Comparison of ENCODE assay signal across 13 mouse cellular contexts in genomic region chr13:83741591-83742021, GRCm38 (mm10).
A peak's percentile ranks its signal among the peaks of the same experiment; 100 is the strongest.
DNase-seq lines count a peak whose midpoint lies in the region; ATAC-seq and TF ChIP-seq lines count a peak whose summit lies in the region.
"Had no signal": no experiment of that assay in that cellular context is flagged by ENCODE, and none has a peak within 500 bp of the region (broad histone marks: within the 10 kb centered on the region; RNA-seq: fewer than 3 reads in every experiment).

No protein-coding gene starts in this region.

- peaks cover 3% of the 10 kb centered on the region; the same call in 1 of the 2 replicates for H3K4me1 ChIP-seq in cortical plate, adult 2 months (ENCODE audit: control insufficient read depth, insufficient read depth, low read length)
- peaks cover 24% of the 10 kb centered on the region for H3K4me1 ChIP-seq in forebrain, embryonic 16.5 days (replicated peaks; ENCODE audit: control insufficient read depth, insufficient read depth, low read length)
- H3K4me1 ChIP-seq in midbrain, embryonic 15.5 days = peaks cover 26% of the 10 kb centered on the region
- H3K4me1 ChIP-seq: embryonic facial prominence, embryonic 12.5 days had no signal

- H3K4me3 ChIP-seq in cortical plate, adult 2 months (ENCODE audit: insufficient read depth, low read length) = peak overlapping the region; percentile 17; the same call in 1 of the 2 replicates
- peak overlapping the region; percentile 42 for H3K4me3 ChIP-seq in forebrain, embryonic 16.5 days (replicated peaks; ENCODE audit: low read length)
- H3K4me3 ChIP-seq in midbrain, embryonic 15.5 days = peak overlapping the region; percentile 47
- H3K4me3 ChIP-seq: embryonic facial prominence, embryonic 12.5 days; limb, embryonic 12.5 days had no signal

- peak; percentile 8 to 32 for DNase-seq in cerebellum, adult 18-20 months
- DNase-seq in cerebellum, adult 8-10 months = no peak
- DNase-seq in ovary, adult 18-20 months (ENCODE audit: low spot score) = no peak
- DNase-seq in yolk sac, embryonic 10.5 days (ENCODE audit: low spot score) = no peak
- DNase-seq in adrenal gland, postnatal 25 days = no peak
- DNase-seq: adrenal gland, adult 8-10 months; kidney, postnatal 25 days had no signal

- 3% methylated on average over 7 of the region's 7 CpGs for whole genome bisulfite sequencing in forebrain, embryonic 16.5 days
- WGBS in midbrain, embryonic 15.5 days = 12% methylated on average over 7 of the region's 7 CpGs

- ATAC-seq in forebrain, embryonic 16.5 days = peak; percentile 6; the same call in 1 of the 2 replicates
- ATAC-seq in midbrain, embryonic 15.5 days (replicated peaks) = no peak
- ATAC-seq: lung, postnatal 0 days had no signal

- TF ChIP-seq POLR2A in cortical plate, adult 2 months (IDR thresholded peaks at IDR 0.05; ENCODE audit: extremely low read depth, insufficient read depth, low read length) = no peak

- H3K4me2 ChIP-seq in forebrain, embryonic 16.5 days (ENCODE audit: low read length) = peak overlapping the region; percentile 66
- H3K4me2 ChIP-seq in midbrain, embryonic 15.5 days = peak overlapping the region; percentile 64
- H3K4me2 ChIP-seq: embryonic facial prominence, embryonic 12.5 days; limb, embryonic 12.5 days had no signal

- H3K27me3 ChIP-seq in forebrain, embryonic 16.5 days (replicated peaks; ENCODE audit: control insufficient read depth, insufficient read depth, low read length) = no peaks in the 10 kb centered on the region
- H3K27me3 ChIP-seq in midbrain, embryonic 15.5 days (replicated peaks) = no peaks in the 10 kb centered on the region

- H3K36me3 ChIP-seq in forebrain, embryonic 16.5 days (ENCODE audit: control insufficient read depth, insufficient read depth) = 0 out of 2 replicates have a peak, but pooled peaks cover 11% of the 10 kb centered on the region
- H3K36me3 ChIP-seq in midbrain, embryonic 15.5 days (replicated peaks) = no peaks in the 10 kb centered on the region
- H3K36me3 ChIP-seq: embryonic facial prominence, embryonic 12.5 days; limb, embryonic 12.5 days had no signal

- H3K9me3 ChIP-seq in forebrain, embryonic 16.5 days (ENCODE audit: control insufficient read depth, low read length) = no peaks in the 10 kb centered on the region
- H3K9me3 ChIP-seq in midbrain, embryonic 15.5 days = no peaks in the 10 kb centered on the region
- H3K9me3 ChIP-seq: embryonic facial prominence, embryonic 12.5 days; limb, embryonic 12.5 days had no signal

- no peak for TF ChIP-seq CTCF in cortical plate, adult 2 months (IDR thresholded peaks at IDR 0.05; ENCODE audit: extremely low read depth, insufficient read depth, low read length)

- peak overlapping the region; percentile 45; the same call in 1 of the 2 replicates for H3K27ac ChIP-seq in cortical plate, adult 2 months (ENCODE audit: insufficient read depth, low read length)
- peak overlapping the region; percentile 89 for H3K27ac ChIP-seq in forebrain, embryonic 16.5 days (ENCODE audit: low read length)
- H3K27ac ChIP-seq in midbrain, embryonic 15.5 days = peak overlapping the region; percentile 77
- H3K27ac ChIP-seq: embryonic facial prominence, embryonic 12.5 days; limb, embryonic 12.5 days had no signal

- peak overlapping the region; percentile 57 for H3K9ac ChIP-seq in forebrain, embryonic 16.5 days (replicated peaks; ENCODE audit: low read depth, low read length)
- H3K9ac ChIP-seq in midbrain, embryonic 15.5 days = peak overlapping the region; percentile 47; the same call in 1 of the 2 replicates
- H3K9ac ChIP-seq: embryonic facial prominence, embryonic 12.5 days; limb, embryonic 12.5 days had no signal

Comparison
In these comparisons a context has a peak if more than half of its experiments do, and no peak if none do; other contexts are left out.
1. DNase-seq: peak in cerebellum, adult 18-20 months (2 of 2); none in cerebellum, adult 8-10 months (single experiment), ovary, adult 18-20 months (single experiment), yolk sac, embryonic 10.5 days (single experiment) and adrenal gland, postnatal 25 days (single experiment).
2. Peak in every context shown above with its lines, with median percentiles within 50 percentile points of each other: H3K27ac ChIP-seq and H3K4me3 ChIP-seq.